Mouse (Mus musculus): ENCODE measurements around the gene Tnik.

Gene Tnik

DNA sequence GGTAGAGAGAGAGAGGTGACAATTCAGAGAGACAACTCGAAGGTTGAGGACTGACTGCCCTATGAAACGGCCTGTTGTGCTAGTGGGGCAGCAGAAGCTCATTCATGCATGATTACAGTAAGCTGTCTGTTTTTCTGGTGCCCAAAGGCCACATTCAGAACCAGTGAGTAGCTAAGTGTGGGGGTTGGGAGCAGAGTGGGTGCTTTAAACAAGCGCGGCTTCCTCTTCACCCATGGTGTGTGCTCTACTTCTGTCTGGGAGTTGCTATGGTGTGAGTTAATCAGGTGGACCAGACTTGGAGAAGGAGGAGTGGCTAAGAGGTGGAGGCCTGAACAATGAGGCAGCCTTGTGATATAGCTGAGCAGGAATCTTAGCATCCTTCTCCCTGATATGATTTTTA, 2.2 kb downstream of the Tnik start:
- DNase-seq, result no peak

DNA sequence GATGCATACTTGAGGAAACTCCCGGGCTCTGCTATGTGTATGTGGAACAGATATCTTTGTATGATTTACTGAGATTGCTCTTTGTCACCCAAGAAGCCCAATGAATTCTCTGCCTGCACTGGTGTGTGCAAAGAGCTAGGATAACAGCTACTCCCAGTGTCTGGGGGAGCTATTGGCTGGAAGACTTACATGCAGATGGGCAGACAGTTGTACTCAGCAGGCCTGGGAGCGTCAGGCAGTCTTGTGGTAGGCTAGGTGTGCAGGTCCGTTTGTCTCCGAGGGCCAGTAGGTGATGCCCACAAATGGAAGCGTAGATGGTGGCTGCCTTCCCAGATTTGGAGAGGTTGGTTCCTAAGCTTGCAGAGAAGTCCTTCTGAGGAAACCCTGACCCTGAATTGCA, 2.6 kb downstream of the Tnik start:
- DNase-seq, result no peak

GRCm38 (mm10) chr3:28267211-28267610, 4.2 kb downstream of the Tnik start:
- no peak for DNase-seq

DNA sequence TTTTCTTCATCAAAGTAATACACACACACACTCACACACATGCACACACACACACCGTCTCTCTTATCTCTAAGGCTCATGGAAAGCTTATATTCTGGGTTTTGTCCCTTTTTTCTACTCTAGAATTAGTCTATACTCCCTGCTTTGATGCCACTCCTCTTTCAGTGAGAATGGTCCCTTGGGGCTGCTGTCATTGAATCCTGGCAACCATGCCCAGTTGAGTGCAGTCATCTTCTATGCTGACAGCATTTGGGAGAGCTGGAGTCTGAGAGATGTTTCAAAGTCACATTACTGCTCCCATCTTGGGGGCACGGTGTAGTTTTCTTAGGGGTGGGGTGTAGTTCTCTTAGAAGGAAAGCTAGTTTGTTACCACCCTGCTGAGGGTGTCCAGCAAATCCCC, 6.7 kb downstream of the Tnik start:
- no peak for DNase-seq

GRCm38 (mm10) chr3:28271884-28272283, 8.9 kb downstream of the Tnik start:
- DNase-seq, result no peak

GRCm38 (mm10) chr3:28274763-28275162, 11.7 kb downstream of the Tnik start:
- no peak for DNase-seq

DNA sequence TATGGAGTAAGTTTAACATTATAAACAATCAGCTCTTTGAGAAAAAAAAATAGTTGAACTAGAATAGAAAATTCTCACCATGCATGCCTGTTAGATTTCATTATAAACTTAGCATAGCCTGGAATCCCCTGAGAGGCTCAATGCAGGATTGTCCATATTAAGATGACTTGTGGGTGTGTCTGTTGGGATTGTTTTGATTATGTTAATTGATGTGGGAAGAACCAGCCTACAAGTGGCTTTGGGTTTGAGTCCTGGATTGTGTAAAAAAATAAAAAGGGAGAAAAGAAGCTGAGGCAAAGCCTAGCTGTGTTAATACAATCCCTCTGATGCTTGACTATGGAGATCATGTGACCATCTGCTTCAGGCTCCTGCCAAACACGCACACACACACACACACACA, 26.7 kb downstream of the Tnik start:
- DNase-seq, result no peak

DNA sequence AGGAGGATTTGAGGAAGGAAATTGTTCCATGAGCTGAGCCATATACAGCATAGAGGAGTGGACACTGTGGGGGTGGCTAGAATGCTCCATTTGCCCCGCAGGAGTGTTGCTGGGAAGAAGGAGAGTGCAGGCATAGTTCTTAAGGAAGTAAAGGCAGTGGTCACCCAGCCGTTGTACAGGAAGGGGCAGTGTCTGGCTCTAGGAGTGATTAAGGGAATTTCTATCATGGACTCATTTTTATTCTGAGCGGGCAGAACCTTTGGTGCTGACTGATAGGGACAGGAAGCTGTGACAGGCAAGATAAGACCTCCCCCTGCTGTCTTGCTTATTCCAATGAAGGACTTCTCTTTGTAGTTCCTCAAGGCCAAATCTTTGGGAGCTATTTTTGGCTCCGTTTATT, 38.4 kb downstream of the Tnik start:
- no peak for DNase-seq

- DNase-seq, result no peak
Measured at GRCm38 (mm10) chr3:28303915-28304314, 40.9 kb downstream of the Tnik start.

DNA sequence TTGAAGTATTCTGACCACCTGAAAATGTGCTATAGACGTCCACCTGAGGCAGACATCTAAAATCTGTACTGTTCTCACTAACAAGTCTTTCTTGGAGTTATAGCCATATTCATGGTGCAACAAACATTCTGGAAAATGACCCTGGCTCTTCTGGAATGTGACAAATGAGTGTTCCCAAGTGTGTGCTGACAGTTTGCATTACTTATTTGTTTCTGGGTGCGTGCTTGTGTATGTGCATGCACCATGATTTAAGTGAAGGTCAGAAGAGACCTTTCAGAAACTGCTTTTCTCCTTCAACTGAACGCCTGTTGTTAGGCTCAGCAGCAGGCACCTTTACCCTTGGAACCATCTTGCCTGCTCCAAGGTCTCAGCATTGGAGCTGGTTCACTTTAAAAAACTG, 43.8 kb downstream of the Tnik start:
- DNase-seq, result no peak

DNA sequence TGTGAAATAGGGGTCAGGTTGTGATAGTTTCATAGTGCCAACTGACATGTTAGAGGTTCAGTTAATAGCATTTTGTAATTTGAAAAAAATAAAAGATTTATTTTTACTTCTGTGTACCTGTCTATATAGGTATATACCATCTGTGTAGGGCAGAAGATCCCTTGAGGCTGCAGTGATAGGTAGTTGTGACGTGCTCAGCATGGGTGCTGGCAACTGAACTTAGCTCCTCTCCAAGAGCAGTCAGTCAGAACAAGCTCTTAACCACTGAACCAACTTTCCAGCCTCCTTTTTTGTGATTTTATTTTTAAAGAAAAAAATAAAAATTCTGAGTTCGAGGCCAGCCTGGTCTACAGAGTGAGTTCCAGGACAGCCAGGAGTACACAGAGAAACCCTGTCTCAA, 51.4 kb downstream of the Tnik start:
- no peak for DNase-seq

- no peak for DNase-seq
Measured at GRCm38 (mm10) chr3:28317339-28317738, 54.3 kb downstream of the Tnik start.

DNA sequence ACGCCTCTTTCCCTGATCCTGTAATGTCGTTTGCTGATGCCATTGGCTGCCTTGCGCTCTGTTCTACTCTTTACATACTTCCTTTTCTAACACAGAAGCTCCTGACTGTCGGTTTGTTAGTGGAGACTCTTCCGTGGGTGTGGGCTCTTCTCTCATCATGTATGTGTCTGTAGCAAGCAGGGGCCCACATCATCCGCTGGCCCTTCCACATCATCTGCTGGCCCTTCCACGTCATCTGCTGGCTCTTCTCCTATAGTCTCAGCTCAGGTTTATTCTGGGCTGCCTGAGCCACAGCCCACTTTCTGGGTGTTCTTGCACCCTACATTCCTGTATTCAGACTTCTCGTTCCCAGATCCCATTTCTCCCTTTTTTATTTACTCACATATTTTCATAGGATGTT, 58.6 kb downstream of the Tnik start:
- DNase-seq, result no peak

- no peak for DNase-seq
Measured at GRCm38 (mm10) chr3:28325613-28326233, 62.7 kb downstream of the Tnik start.

- no peak for DNase-seq
Measured at GRCm38 (mm10) chr3:28332316-28332715, 69.3 kb downstream of the Tnik start.

DNA sequence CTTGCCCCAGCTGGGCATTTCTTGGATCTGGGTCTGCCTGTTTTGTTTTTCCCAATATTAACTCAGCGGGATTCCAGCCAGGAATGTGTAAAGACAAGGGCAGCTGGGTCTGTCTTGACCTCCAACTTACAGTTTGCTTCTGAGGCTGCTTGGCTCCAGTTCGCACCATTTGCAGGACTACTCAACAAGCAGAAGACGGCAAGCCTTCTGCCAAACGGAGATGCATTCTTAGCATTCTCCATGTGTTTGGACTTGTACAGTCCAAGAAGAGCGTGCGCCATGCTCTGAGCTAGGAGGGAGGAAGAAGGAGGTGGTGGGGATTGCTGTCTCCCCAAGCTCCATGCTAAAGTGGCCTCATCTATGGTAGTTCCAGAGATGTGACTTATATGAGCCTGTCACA, 70.9 kb downstream of the Tnik start:
- no peak for DNase-seq

DNA sequence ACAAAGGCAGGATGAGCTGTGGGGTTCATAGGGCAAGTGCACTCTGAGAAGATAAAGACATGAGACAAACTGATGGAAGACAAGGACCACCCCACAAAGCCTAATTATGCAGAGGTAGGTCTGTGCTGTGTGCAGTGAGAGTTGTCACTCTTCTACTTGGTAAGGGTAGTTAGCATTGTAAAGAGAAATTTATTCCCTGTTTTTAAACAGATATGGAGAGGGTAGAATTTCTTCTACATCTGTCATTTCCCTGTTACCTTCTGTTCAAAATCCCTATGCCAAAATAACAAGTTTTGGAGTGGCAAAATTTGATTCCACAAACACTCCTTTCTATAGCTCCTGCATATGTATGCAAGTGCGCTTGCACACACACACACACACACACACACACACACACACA, 71.5 kb downstream of the Tnik start:
- DNase-seq, result no peak

- no peak for DNase-seq
Measured at GRCm38 (mm10) chr3:28340071-28340470, 77.1 kb downstream of the Tnik start.

DNA sequence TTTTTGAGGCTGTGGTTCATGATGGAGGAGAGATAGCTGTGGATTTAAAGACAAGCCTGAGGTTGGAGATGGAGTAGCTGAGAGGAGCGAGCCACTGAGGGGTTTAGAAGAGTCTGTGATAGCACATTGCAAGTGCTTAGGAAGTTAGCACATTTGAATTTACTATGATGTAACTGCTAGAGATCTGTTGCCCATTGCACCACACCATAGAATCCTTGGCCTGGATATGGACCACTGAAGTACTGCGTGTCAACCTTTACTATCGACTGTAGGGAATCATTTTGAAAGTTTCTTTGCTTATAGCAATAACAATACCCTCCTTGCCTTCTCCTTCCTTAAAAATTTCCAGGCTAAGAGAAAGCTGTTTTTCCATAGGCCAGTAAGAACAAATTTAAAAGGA, 80.2 kb downstream of the Tnik start:
- DNase-seq, result no peak

GRCm38 (mm10) chr3:28343661-28344060, 80.6 kb downstream of the Tnik start:
- no peak for DNase-seq

DNA sequence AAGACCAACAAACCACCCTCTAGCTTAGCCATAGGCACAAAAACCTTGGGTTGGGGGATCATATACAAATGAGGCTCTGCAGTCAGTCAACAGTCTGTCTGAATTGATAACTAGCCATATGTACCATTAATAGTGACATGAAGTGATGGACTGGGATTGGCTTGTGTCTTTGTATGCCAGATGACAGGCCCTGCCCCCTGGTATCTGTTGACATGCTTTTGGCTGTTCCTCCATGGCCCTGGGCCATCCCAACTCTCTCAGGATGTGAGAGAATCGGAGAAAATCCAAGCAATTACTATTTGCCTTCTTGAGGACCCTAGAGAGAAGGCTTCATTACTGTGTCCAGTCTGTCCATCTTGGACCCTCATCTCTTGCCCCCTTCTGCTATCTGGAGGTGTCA, 82.4 kb downstream of the Tnik start:
- DNase-seq, result no peak

DNA sequence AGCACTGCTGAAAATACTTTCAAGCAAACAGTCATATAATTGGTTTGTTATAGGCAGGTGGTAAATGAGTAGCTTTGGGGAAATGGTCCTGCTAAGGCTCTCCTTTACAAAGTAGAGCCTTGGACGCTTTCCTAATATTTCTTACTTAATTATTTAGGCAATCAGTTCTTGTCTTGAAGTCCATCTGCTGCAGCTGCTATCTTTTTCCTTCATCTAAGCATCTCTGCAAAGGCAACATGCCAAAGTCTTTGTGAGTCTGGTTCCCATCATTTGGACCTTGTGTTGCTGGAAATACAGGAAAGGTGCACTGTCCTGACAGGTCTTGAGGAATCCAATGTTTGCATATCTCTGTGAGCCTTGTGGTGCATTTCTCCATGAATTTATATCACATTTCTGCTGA, 82.9 kb downstream of the Tnik start:
- no peak for DNase-seq

GRCm38 (mm10) chr3:28346476-28346875, 83.5 kb downstream of the Tnik start:
- no peak for DNase-seq

- no peak for DNase-seq
Measured at GRCm38 (mm10) chr3:28348746-28349145, 85.7 kb downstream of the Tnik start.

DNA sequence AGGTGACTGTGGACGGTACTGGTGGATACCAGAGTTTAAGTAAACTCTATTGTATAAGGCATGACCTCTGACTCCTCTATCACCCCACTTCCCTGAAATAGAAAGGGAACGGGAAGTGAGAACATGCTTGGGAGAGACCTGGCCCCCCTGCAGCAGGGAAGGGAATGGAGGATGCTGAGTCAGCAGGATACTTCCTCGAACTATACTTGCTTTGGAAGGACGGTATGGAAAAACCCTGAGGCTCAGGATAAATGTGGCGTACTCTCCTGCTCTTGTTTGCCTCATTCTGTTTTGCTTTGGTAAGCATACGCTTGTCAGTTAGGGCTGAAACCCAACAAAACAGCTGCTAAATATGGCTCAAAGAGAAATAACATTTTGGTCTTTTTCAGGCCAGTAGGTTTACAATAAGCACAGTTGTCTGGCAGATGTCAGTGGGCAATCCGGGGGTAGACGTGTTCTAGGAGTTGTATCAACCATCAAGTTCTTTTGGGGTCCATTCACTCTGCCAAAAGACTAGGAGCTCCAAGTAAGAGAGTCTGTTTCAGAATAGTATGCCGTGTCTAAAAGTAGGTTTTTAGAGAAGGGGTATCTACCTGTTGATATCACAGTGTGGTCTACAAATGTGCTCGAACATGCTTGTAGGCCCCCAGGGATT, 87.3 kb downstream of the Tnik start:
- no peak for DNase-seq
